Mouse (Mus musculus) retina, postnatal 7 days (tissue): ENCODE data around the gene Ssu2.

Experiments used
- DNase-seq: peaks from one replicate; pipeline ENCODE4 v3.0.0-alpha.2; 2012; ENCODE audit warnings: low read depth, low spot score

Ssu2 gene

GRCm38 (mm10) chr6:112350452-112350851 lies 37.4 kb downstream of the Ssu2 start:
- no peak for DNase-seq

DNA sequence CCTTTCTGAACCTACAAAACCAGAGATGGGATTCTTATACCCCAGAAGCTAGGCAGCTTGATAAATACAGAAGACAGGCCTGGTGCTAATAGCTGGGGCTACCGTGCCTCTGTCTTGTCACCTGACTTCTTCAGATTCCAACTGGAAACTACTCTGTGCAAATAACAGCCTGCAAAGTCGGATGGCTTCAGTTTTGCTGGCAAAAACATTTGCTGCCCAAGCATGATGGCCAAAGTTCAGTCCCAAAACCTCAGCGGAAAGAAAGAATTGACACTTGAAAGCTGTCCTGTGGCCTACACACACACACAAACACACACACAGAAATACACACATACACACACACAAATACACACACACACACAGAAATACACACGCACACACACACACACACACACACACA lies 48.8 kb downstream of the Ssu2 start:
- DNase-seq, result no peak

GRCm38 (mm10) chr6:112337667-112338066 lies 50.2 kb downstream of the Ssu2 start:
- no peak for DNase-seq

DNA sequence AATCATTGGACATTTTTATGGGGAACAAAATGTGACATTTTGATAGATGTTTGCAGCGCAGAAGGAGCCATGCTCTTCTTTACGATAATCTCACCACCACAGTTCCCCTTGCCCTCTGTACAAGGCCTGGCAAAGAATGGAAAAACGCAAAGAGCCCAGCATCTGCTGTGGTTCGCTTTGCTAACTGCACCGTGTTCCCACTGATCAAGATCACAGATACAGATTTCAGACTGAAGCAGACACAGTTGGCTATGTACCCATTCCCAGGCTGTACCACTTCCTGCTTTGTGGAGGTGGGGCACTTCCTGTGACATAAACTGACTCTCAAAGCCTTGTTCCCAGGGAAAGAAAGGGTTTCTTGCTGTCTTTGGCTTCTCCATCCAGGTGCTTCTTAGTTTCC lies 53.9 kb downstream of the Ssu2 start:
- no peak for DNase-seq

GRCm38 (mm10) chr6:112331223-112331598 lies 56.6 kb downstream of the Ssu2 start:
- no peak for DNase-seq

- DNase-seq, result no peak
Measured at GRCm38 (mm10) chr6:112330520-112331222, 57.2 kb downstream of the Ssu2 start.

DNA sequence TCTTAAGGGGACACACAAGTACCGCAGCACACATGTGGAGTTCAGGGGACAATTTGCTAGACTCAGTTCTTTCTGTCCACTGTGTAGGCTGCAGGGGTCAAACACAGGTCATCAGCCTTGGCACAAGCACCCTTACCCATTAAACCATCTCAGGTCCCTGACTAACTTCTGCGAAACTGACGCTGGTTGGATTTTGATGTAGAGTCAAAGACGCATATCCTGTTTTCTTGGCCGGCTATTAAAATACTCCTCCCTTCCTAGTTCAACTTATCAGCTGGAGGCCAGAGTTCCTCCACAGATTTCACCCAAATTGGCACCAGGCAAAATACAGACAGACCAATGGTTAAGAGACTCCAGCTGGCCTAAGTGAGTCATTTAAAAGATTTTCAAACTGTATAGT lies 60.0 kb downstream of the Ssu2 start:
- no peak for DNase-seq

GRCm38 (mm10) chr6:112325213-112325612 lies 62.6 kb downstream of the Ssu2 start:
- DNase-seq, result no peak

DNA sequence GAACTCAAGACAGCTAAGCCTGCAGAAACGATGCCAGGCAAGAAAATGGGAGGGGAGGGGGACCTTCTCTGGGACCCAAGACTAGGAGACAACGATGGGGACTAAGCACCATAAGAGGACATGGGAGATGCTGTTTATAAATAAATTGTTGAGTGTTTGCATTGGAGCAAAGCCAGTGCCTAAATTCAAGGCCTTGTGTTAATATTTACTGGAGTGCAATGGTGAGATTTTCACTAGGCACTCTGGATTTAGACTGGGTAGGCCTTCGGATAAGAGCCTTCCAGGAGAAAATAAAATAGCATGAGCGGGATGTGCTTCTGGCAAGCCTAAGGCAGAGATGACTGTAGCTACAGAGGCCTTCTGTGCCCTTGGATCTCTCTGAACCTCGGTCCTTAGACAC lies 64.9 kb downstream of the Ssu2 start:
- no peak for DNase-seq

DNA sequence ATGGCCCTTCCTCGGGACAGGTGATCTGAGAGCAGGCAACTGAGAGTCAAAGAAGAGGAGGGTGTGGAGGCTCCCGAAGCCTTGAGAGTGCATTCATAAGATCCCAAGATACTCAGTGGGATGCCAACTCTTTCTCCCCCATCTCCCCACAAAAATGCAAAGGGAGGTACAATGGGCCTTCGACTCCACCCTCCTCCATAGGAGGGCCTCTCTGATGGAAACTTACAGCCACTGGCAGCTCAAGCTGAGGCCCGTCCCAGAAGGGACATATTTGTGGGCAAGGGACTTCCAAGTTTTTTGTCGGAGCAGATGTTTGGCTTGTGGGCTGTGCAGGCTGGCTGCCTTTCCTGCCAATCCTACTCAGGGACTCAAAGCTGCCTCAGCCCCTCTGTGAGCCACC lies 67.1 kb downstream of the Ssu2 start:
- no peak for DNase-seq

DNA sequence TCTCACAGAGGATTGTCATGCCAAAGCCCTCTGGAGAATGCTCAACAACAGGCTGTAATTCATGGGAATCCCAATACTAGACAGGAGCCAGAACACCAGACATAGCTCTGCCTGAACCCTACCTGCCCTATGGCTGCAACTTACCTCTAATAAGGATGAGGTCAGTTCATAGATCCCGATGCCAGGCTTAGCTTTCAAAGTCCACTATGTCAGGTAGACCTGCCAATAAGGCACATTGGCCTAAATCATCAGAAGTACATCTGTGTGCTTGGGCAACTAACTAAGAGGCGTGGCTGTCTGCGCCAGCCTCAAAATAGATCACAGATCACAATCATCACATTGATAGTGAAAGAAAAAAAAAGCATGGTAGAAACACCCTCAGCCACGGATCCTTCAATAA lies 68.4 kb downstream of the Ssu2 start:
- no peak for DNase-seq

GRCm38 (mm10) chr6:112311385-112311784 lies 76.4 kb downstream of the Ssu2 start:
- no peak for DNase-seq

GRCm38 (mm10) chr6:112309330-112309938 lies 78.4 kb downstream of the Ssu2 start:
- DNase-seq, result no peak
